Mouse (Mus musculus) liver, adult 2 months (tissue): ENCODE measurements around the gene Ubb.

Experiments used
- CTCF ChIP-seq: fragments of 200-500 bp; IDR thresholded peaks from 2 replicates; pipeline ENCODE4 v1.5.1; 2011; ENCODE audit warnings: low read depth, low read length, control low read depth
- POLR2A ChIP-seq: fragments of 200-500 bp; IDR thresholded peaks from 2 replicates; pipeline ENCODE4 v1.6.1; 2011; ENCODE audit warnings: low read length, control low read depth; ENCODE audit not compliant: insufficient read depth; ENCODE audit errors: extremely low read depth

DNA sequence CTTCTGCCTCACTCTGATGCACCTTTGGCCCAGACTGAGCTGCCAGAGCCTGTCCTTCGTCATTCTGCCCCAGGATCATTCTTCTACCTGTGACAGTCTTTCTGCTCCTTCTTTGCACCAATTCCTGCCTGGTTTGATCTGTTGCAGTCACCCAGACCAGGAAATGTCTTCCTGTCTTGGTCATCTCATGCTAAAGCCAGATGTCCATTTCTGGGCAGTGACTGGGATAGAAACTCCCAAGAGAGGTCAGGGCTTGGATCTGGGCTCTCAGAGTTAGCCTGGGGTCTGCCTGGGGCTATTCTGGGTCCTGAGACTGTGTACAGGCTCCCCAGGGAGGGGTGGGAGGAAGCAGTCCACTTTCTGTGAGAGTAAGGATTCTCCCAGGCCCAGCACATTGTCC lies 15.2 kb downstream of the Ubb start:
- TF ChIP-seq CTCF (no peak), POLR2A (no peak)
